Mouse (Mus musculus): ENCODE results near the gene Bpifa6.

DNA sequence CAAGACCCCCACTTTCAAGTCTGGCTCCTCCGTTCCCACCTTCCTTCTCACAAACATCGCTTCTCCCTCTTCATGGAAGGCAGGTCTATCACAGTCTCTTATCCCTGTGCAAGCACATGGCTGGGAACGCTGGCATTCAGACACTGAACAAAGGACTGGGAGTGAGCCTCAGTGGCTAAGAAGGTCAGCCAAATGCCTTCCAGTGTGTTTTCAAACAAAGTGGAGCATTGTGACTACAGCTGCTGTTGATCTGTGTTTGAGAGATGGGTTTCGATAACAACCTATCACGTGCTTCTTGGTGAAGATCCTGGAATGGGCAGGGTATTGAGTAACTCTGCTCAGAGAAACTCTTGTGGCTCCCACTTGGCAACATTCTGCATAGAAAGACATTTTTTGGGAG, 4.5 kb upstream of the Bpifa6 start:
- no peak for TF ChIP-seq GATA1 (IDR thresholded peaks at IDR 0.05; ENCODE audit: borderline replicate concordance, low read length)
- TF ChIP-seq FLI1 (IDR thresholded peaks at IDR 0.05; ENCODE audit: low read length), result no peak

All from megakaryocyte, embryonic 14.5 days (primary cell).